Mouse (Mus musculus) liver, embryonic 15.5 days (tissue): ENCODE data around the gene Zfhx3. TPM values are rescaled to one million over a fixed set of nuclear protein-coding genes. Genes with fewer than 3 reads are reported as not detected.

Source experiments
- ATAC-seq: fragments of 200-750 bp; cut with Nextera tagmentation; 2 replicates; pipeline ENCODE4 v1.8.0; 2017; ENCODE audit warnings: moderate number of reproducible peaks, mild to moderate bottlenecking, moderate library complexity; ENCODE audit not compliant: insufficient read depth
- H3K27ac ChIP-seq: fragments of 300-500 bp; sonication (generic); replicated peaks from 2 replicates; pipeline ENCODE4 v1.5.1; 2015; ENCODE audit warnings: mild to moderate bottlenecking, inconsistent platforms
- H3K27me3 ChIP-seq: fragments of 300-500 bp; sonication (generic); 2 replicates; pipeline ENCODE4 v1.6.1; 2015; ENCODE audit warnings: mild to moderate bottlenecking, inconsistent platforms
- H3K36me3 ChIP-seq: fragments of 300-500 bp; sonication (generic); replicated peaks from 2 replicates; pipeline ENCODE4 v1.6.1; 2015; ENCODE audit warnings: moderate library complexity, mild to moderate bottlenecking, inconsistent platforms
- H3K4me1 ChIP-seq: fragments of 300-500 bp; sonication (generic); replicated peaks from 2 replicates; pipeline ENCODE4 v1.6.1; 2015; ENCODE audit warnings: inconsistent platforms
- H3K4me2 ChIP-seq: fragments of 300-500 bp; sonication (generic); 2 replicates; pipeline ENCODE4 v1.6.1; 2015; ENCODE audit warnings: moderate library complexity, mild to moderate bottlenecking, inconsistent platforms
- H3K4me3 ChIP-seq: fragments of 300-500 bp; sonication (generic); replicated peaks from 2 replicates; pipeline ENCODE4 v1.5.1; 2015; ENCODE audit warnings: mild to moderate bottlenecking, inconsistent platforms
- H3K9ac ChIP-seq: fragments of 300-500 bp; sonication (generic); 2 replicates; pipeline ENCODE4 v1.6.1; 2015; ENCODE audit warnings: moderate library complexity, mild to moderate bottlenecking, inconsistent platforms
- H3K9me3 ChIP-seq: fragments of 300-500 bp; sonication (generic); replicated peaks from 2 replicates; pipeline ENCODE4 v1.6.1; 2016; ENCODE audit warnings: inconsistent platforms
- WGBS: fragments of 180-500 bp; shearing (Covaris S2); methylation state at CpG from one replicate; pipeline ENCODE4 v1.1.7; 2015; ENCODE audit warnings: mixed read lengths; ENCODE audit not compliant: insufficient replicate concordance; 5-methylcytosine and 5-hydroxymethylcytosine counted together
- polyA plus RNA-seq: library from polyadenylated mRNA; unstranded; fragments of >200 nt; fragmentation: Nextera tagmentation; extraction: Ambion mirVana; gene quantifications from 2 replicates; pipeline ENCODE4 v1.2.1, GENCODE M21; 2015

Zfhx3 gene
- polyA plus RNA-seq, 1 experiment from 2014 or later = 1.0 TPM

DNA sequence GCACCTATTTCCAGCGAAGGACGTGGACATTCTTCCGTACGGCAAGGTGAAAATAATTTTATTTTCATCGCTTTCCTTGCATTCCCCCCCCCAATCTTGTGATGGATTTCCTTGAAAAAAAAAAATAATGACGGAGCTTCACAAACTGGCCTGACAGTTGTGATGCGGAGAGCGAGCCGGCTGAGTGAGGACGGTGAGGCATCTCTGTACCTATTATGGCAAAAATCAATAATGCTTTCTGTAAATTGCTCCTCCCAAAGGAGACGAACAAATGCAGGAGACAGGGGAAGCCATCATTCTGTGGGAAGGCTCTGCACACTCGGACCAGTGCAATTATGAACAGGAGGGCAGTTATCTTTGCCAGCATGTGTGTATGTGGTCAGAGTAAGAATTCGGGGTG is 156.2 kb downstream of the Zfhx3 start:
- H3K9me3 ChIP-seq = no peaks in the 10 kb centered on the region
- no peak overlapping the region for H3K4me2 ChIP-seq
- H3K9ac ChIP-seq = no peak overlapping the region
- no peak overlapping the region for H3K27ac ChIP-seq
- no peaks in the 10 kb centered on the region for H3K27me3 ChIP-seq
- 67% methylated on average over 13 of the region's 13 CpGs for WGBS
- H3K4me1 ChIP-seq = no peaks in the 10 kb centered on the region
- no peaks in the 10 kb centered on the region for H3K36me3 ChIP-seq
- no peak for ATAC-seq
- no peak overlapping the region for H3K4me3 ChIP-seq

DNA sequence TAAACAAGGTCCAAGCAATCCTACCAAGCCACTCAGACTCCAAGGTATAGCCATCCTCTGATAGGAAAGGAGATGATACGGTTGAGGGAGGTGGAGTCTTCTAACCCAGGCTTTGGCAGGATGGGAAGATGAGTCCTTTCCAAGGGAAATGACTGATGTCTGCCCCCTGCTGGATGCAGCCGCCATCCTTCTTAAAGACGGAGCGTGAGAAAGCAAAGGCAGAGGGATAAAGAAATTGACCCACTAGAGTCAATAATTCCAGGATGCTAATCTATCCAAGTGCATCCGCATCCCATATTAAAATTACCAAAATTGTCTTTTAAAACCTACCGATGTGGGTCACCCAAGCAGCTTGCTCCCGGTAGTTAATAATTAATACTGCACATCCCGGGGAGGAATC is 158.7 kb downstream of the Zfhx3 start:
- Histone ChIP-seq H3K27me3 (no peaks in the 10 kb centered on the region), H3K9me3 (no peaks in the 10 kb centered on the region), H3K9ac (no peak overlapping the region), H3K36me3 (no peaks in the 10 kb centered on the region), H3K4me2 (no peak overlapping the region), H3K27ac (no peak overlapping the region), H3K4me3 (no peak overlapping the region), H3K4me1 (no peaks in the 10 kb centered on the region)
- ATAC-seq = no peak
- WGBS = 58% methylated on average over 8 of the region's 8 CpGs

DNA sequence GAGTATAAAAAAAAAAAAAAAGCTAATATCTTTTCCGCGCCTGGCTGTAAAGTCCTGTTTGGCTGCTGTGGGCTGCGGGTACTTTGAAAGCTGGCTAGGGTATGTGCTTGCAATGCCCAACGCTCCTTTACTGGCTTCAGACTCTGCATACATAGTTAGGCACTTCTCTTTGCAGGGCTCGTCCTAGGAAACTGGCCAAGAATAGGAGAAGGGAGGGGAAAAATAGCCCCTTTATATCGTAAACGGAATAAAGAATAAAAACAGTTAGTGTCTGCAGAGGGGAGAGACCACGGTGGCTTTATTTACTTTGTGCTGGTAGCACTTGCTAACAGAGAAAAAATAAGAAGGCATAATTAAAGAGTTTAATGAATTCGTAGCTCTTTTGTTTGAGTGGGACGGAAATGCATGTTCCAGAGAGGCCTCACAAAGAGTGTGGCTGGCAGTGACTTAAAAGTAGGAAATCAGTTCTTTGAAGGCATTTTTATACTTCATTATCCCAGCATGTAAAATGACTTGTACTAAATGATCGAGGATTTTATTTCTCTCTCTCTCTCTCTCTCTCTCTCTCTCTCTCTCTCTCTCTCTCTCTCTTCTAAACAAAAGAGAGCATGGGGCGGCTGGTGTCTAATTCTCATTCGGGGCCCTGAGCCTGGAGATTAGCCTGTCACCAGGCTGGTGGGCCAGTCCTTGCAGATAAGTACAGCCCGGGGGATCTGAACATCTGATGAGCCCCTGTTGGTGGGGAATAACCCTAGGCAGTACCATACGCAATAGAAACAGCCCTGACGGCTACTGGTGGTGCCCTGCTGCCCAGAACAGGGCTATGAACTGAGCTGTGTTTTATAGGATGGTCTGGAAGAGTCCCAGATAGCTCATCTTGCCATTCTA is 159.8 kb downstream of the Zfhx3 start:
- H3K4me3 ChIP-seq = no peak overlapping the region
- H3K4me1 ChIP-seq = no peaks in the 10 kb centered on the region
- no peak overlapping the region for H3K27ac ChIP-seq
- H3K4me2 ChIP-seq = no peak overlapping the region
- no peaks in the 10 kb centered on the region for H3K36me3 ChIP-seq
- WGBS = 59% methylated on average over 16 of the region's 16 CpGs
- H3K9me3 ChIP-seq = no peaks in the 10 kb centered on the region
- no peak overlapping the region for H3K9ac ChIP-seq
- no peaks in the 10 kb centered on the region for H3K27me3 ChIP-seq
- ATAC-seq = no peak

DNA sequence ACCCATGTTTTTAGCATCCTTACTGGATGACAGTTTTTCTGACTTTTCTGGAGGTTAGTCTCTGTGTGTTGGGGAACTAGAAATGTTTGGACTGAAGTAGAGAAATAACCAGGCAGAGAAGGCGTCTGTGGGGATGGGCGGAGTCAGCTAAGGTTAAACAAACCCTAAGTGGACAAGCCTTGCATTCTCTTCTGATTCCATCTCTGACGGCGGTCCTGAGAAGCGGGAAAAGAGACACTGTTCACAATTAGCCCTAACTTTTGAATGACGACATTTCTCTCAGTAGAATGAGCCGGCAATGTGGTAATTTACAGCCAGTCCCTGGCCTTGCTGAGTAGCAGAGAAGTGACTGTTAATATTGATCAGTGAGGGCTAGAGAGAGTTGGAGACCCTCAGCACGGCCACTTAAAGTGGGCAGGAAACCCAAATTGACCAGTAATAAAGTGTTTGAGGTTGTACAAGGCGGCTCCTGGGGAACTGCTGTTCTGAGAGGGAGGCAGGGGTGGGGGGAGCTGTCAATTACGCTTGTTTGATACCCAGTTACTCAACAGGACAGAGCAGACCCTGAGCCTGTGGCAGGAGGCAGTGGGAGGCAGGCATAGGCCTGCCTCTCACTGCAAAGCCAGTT is 162.1 kb downstream of the Zfhx3 start:
- H3K4me2 ChIP-seq = no peak overlapping the region
- no peak overlapping the region for H3K4me3 ChIP-seq
- H3K27me3 ChIP-seq = no peaks in the 10 kb centered on the region
- no peaks in the 10 kb centered on the region for H3K9me3 ChIP-seq
- H3K4me1 ChIP-seq = no peaks in the 10 kb centered on the region
- no peak overlapping the region for H3K27ac ChIP-seq
- WGBS = 28% methylated on average over 10 of the region's 10 CpGs
- ATAC-seq = no peak
- no peak overlapping the region for H3K9ac ChIP-seq
- no peaks in the 10 kb centered on the region for H3K36me3 ChIP-seq

DNA sequence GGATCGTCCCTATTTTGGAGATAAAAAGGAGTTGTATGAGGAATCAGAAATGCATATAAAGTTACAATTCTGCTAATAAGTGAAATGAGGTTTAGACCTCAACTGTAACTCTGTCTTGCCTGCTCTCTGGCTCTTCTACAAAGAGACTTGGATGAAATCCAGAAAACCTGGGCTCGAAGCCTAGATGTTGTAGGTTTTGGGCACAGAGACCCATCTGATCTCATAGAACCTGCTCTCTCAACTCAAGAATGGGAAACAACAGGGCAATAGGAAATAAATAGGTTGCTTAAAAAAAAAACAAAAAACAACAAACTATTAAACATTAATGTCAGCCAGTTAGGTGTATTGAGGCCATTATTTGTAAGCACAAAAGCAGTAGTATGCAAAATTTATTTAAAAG is 182.6 kb downstream of the Zfhx3 start:
- WGBS = 50% methylated on average over 2 of the region's 2 CpGs
- ATAC-seq = no peak
- Histone ChIP-seq H3K36me3 (no peaks in the 10 kb centered on the region), H3K27me3 (no peaks in the 10 kb centered on the region), H3K9ac (no peak overlapping the region), H3K4me3 (no peak overlapping the region), H3K9me3 (no peaks in the 10 kb centered on the region), H3K4me2 (no peak overlapping the region), H3K4me1 (no peaks in the 10 kb centered on the region), H3K27ac (no peak overlapping the region)

DNA sequence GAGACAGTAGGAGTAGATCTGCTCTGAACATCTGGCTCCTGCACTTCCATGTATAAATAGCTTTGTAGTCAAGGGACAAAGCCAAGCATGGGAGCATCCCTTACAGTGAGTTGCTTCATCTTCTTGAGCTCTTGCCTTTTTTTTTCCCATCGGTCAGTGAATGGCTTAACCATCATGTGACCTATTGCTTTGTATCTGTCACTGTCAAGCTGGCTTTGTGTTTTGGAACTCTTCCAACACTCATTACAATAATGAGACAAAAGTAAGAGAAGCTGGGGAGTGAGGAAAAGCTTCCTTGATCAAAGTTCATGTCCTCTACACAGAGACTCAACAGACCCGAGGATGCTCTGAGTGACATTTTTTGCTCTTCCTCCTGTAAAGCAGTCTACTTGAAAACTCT is 183.0 kb downstream of the Zfhx3 start:
- Histone ChIP-seq H3K27me3 (no peaks in the 10 kb centered on the region), H3K9me3 (no peaks in the 10 kb centered on the region), H3K4me3 (no peak overlapping the region), H3K9ac (no peak overlapping the region), H3K4me1 (no peaks in the 10 kb centered on the region), H3K27ac (no peak overlapping the region), H3K36me3 (no peaks in the 10 kb centered on the region), H3K4me2 (no peak overlapping the region)
- ATAC-seq = no peak
- WGBS = 57% methylated on average over 2 of the region's 2 CpGs

DNA sequence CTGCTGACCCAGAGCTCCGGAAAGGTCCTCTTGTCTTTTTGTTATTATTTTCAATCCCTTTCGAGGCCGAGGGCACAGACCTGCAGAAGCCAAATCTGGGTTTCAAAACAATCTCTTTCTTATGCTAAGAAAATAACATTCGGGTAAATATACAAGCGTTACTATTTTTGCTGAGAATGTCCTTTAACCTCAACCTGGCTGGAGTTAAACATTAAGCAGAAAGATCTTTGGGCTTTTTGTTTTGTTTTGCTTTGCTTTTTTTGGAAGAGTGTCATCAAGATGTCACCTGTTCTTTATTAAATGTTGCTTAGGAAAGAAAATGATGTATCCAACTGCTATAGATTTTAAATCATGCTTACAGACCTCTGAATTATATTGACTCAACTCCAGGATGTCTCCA is 204.1 kb downstream of the Zfhx3 start:
- no peaks in the 10 kb centered on the region for H3K36me3 ChIP-seq
- H3K27me3 ChIP-seq = no peaks in the 10 kb centered on the region
- WGBS = 52% methylated on average over 5 of the region's 5 CpGs
- H3K4me3 ChIP-seq = no peak overlapping the region
- H3K27ac ChIP-seq = no peak overlapping the region
- no peaks in the 10 kb centered on the region for H3K4me1 ChIP-seq
- H3K4me2 ChIP-seq = no peak overlapping the region
- H3K9ac ChIP-seq = no peak overlapping the region
- H3K9me3 ChIP-seq = no peaks in the 10 kb centered on the region
- no peak for ATAC-seq

DNA sequence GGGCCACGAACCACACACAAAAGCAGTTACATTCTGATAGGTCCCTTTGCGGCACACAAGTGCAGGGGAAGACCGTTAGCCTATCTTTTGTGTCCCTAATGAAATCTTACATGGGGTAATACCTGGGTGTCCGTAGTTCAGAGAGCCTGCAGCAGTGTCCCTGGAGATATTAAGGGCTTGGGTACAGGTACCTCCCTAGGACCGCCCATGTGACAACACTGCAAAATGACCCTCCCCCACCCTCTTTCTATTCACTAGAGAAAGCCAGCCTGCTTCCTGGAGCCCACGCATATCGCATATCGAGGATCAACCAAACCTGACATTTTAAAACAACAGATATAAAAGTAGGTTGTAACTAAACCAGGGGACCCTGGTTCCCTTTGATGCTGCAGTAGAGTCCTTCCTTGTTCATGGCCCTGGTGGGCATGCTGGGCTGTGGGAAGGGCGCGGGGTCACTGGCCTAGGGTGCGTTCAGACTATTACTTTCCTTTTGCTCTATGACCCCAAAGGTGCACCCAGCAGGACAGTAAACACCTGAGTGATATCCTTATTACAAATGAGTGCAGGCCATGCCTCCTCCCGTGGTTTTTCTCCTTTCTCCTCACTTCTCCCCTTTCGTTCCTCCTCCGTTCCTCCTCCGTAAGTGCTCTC is 206.3 kb downstream of the Zfhx3 start:
- WGBS = 66% methylated on average over 15 of the region's 15 CpGs
- Histone ChIP-seq H3K4me1 (no peaks in the 10 kb centered on the region), H3K27me3 (no peaks in the 10 kb centered on the region), H3K9ac (no peak overlapping the region), H3K4me3 (no peak overlapping the region), H3K27ac (no peak overlapping the region), H3K9me3 (no peaks in the 10 kb centered on the region), H3K36me3 (no peaks in the 10 kb centered on the region), H3K4me2 (no peak overlapping the region)
- no peak for ATAC-seq

DNA sequence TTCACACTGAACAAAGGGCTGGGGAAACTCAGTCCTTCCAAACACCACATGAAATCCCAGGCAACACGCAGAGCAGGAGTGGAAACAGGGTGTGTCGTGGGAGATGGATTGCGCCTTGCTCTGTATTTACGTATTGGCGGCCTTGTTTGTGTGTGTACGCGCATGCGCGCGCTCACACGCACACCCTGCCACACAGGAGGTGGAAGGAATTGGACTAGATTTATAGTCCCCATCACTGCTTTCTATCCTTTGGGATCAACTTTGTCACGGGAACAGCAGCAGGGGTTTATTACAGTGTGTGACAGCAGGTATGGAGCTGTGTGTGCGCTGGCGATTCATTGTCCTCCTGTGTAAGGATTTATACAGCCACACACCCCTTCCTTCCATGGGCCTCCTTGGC is 228.4 kb downstream of the Zfhx3 start:
- ATAC-seq = no peak
- no peaks in the 10 kb centered on the region for H3K4me1 ChIP-seq
- H3K9me3 ChIP-seq = no peaks in the 10 kb centered on the region
- no peak overlapping the region for H3K4me2 ChIP-seq
- no peak overlapping the region for H3K27ac ChIP-seq
- H3K9ac ChIP-seq = no peak overlapping the region
- H3K27me3 ChIP-seq = no peaks in the 10 kb centered on the region
- 82% methylated on average over 14 of the region's 14 CpGs for WGBS
- no peaks in the 10 kb centered on the region for H3K36me3 ChIP-seq
- no peak overlapping the region for H3K4me3 ChIP-seq

DNA sequence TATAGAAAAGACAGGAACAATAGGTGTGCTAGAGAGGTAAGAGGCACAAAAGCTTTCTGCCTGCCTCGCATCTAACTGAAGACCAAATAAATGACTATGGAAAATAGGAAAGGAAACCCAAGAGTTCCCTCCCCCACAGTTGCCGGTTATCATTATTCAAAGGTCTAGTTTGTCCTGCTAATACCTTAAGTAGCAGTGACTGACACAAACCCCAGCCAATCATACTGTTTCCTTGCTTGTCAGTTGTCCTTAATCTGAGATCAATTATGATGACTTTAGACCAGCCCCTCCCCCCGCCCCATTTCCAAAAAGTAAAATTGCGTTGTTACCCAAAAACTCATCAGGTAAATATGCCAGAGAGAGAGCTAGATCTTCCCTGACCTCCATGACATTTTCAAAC is 240.9 kb downstream of the Zfhx3 start:
- WGBS = 75% methylated on average over 4 of the region's 4 CpGs
- H3K4me1 ChIP-seq = no peaks in the 10 kb centered on the region

DNA sequence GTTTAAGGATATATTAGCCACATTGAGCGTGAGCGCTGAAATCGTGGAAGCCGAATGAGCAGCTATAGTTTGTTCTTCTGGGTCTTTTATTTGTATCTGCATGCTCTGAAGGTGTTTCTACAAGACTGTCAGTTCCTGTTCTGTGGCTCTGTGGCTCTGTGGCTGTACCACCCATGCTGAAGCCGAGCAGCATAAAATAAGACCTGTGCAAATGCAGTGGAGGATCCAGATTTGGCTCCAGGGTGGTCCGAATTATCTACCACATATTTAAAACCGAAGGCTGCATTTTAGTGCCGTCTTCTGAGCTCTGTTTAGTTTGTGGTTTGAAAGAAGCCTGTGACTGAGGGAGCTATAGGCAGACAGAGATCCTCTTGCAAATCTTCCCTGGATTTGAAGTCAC is 241.5 kb downstream of the Zfhx3 start:
- no peak overlapping the region for H3K27ac ChIP-seq
- no peaks in the 10 kb centered on the region for H3K9me3 ChIP-seq
- H3K9ac ChIP-seq = no peak overlapping the region
- no peak for ATAC-seq
- H3K4me3 ChIP-seq = no peak overlapping the region
- no peaks in the 10 kb centered on the region for H3K4me1 ChIP-seq
- H3K4me2 ChIP-seq = no peak overlapping the region
- H3K27me3 ChIP-seq = no peaks in the 10 kb centered on the region
- WGBS = 57% methylated on average over 8 of the region's 8 CpGs
- H3K36me3 ChIP-seq = no peaks in the 10 kb centered on the region

More for the DNA sequence above, 240.9 kb downstream of the Zfhx3 start:
- H3K36me3 ChIP-seq = no peaks in the 10 kb centered on the region
- H3K4me2 ChIP-seq = no peak overlapping the region
- H3K9ac ChIP-seq = no peak overlapping the region
- H3K4me3 ChIP-seq = no peak overlapping the region
- no peak for ATAC-seq
- H3K9me3 ChIP-seq = no peaks in the 10 kb centered on the region
- H3K27me3 ChIP-seq = no peaks in the 10 kb centered on the region
- no peak overlapping the region for H3K27ac ChIP-seq
